Mouse (Mus musculus) spleen, postnatal 14 days (tissue): Measurements from ENCODE around the gene Zfp811.

Experiments
- DNase-seq, 2 experiments: peaks; one replicate each; pipeline ENCODE4 v3.0.0; 2021 to 2022; ENCODE audit warnings: low spot score in 2 of 2

The Zfp811 gene

GRCm38 (mm10) chr17:32757331-32757730, 52.4 kb downstream of the Zfp811 start:
- no peak for DNase-seq

DNA sequence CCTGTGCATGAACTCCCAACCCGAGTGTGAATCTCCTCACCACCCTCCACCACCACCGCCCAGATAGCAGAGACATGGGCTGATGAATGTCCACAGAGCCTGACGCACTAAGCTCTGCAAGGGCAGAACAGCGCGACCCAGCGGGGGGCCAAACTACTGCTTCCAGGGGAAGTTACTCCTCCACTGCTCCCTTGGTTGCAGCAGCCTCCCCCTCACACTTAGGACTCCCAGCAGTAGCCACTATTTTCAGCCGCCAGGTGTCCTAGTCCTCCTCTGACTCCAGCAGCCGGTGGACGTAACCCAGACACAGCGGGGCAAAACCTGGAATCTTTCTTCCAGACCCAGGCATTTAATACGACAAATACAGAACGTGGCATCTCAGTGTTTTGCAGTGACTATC, 56.1 kb downstream of the Zfp811 start:
- no peak for DNase-seq

DNA sequence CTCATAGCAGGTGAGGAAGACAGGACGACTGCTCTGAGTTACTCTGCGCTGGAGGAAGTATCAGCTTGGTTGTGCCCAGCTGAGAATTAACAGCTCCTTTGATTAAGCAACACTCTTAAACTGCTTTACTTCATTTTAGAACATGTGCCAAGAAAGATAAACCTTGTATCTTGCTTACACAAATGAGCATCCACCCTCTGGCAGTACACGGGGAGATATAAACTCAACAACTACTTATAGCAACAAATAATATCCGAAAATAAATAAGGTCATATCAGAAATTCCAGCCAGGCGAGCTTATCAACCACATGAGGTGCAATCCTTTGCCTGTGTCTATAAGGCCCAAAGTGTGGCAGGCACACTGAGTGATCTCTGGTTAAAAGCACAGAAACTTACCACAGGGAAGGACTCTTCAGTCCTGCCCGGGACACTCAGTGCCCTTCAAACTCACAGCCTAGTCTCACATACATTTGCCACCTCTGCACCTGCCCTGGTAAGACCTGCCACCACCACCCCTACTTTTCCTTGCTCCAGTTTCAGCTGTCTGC, 56.8 kb downstream of the Zfp811 start:
- no peak for DNase-seq

DNA sequence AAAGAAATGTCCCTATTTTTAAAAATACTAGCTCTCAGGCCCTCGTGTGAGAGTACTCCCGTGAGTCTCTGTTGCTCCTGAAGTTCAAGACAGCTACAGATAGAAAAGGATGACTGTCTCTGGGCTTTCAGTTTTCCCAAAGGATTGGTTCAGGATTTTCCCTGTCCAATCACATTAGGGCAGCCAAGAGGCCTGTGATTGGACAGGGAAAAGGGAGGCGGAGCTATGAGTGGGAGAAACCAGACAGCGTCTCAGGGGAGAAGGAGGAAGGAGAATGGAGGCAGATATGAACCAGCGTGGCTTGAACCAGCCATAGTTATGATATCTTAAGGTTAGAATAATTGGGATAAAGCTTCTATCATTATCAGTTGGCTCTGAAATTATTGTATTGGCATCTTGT, 59.1 kb downstream of the Zfp811 start:
- no peak for DNase-seq
